Mouse (Mus musculus) kidney, adult 10 weeks (tissue): ENCODE results near the gene Mff. TPM values are rescaled to one million over a fixed set of nuclear protein-coding genes. Genes with fewer than 3 reads are reported as not detected.

Source experiments
- polyA plus RNA-seq: library from polyadenylated mRNA; stranded (reverse); fragments of 350-450 nt; fragmentation: Illumina TruSeq; extraction: RNeasy Lipid Tissue Mini Kit (QIAGEN cat#74804); gene quantifications from one replicate; pipeline ENCODE4 v1.2.3, GENCODE M21; 2014; ENCODE audit warnings: low read depth, low replicate concordance

Mff gene
- polyA plus RNA-seq, result 324 TPM

GRCm38 (mm10) chr1:82724339-82725025 is at the start of gene Mff:
Gene Mff (plus strand): TSS chr1:82724890.

GRCm38 (mm10) chr1:82768269-82768668 is 43.6 kb downstream of the Mff start, which contains the start of gene Tm4sf20:
Gene Tm4sf20 (minus strand): TSS chr1:82768461.

GRCm38 (mm10) chr1:82771022-82771586 is 46.4 kb downstream of the Mff start, which contains the start of gene Gm47791:
Gene Gm47791 (minus strand): TSS chr1:82771243.

Other genes with a start within 250 kb of the Mff start
- gene Col4a4, start 138.0 kb upstream of the Mff start, polyA plus RNA-seq, result 70.9 TPM
- gene Col4a3, start 138.0 kb upstream of the Mff start, polyA plus RNA-seq, result 154 TPM
- gene Tm4sf20, start 43.6 kb downstream of the Mff start, polyA plus RNA-seq, result not detected
- gene Gm47791, start 46.4 kb downstream of the Mff start, polyA plus RNA-seq, result not detected
- gene Agfg1, start 114.6 kb downstream of the Mff start, polyA plus RNA-seq, result 67.5 TPM
- gene A030005L19Rik, start 188.4 kb downstream of the Mff start, polyA plus RNA-seq, result not detected
- gene A030014E15Rik, start 200.0 kb downstream of the Mff start, polyA plus RNA-seq, result not detected
- not detected for gene Gm6217, start 206.5 kb downstream of the Mff start, polyA plus RNA-seq
- not detected for gene A030003K21Rik, start 218.5 kb downstream of the Mff start, polyA plus RNA-seq
- not detected for gene Gm7544, start 231.1 kb downstream of the Mff start, polyA plus RNA-seq
- gene Gm47955, start 235.4 kb downstream of the Mff start, polyA plus RNA-seq, result not detected